Mouse (Mus musculus) bone marrow macrophage, adult 2 months (primary cell): ENCODE results near the gene Dhx34. TPM values are rescaled to one million over a fixed set of nuclear protein-coding genes. Genes with fewer than 3 reads are reported as not detected.

Experiments
- H3K27ac ChIP-seq: 2 replicates; pipeline ENCODE4 v1.5.1; 2012; ENCODE audit warnings: low read depth, low read length; ENCODE audit not compliant: insufficient read depth
- H3K4me1 ChIP-seq: 2 replicates; pipeline ENCODE4 v1.6.1; 2012; ENCODE audit warnings: low read length; ENCODE audit not compliant: control insufficient read depth, insufficient read depth
- H3K4me3 ChIP-seq: 2 replicates; pipeline ENCODE4 v1.5.1; 2012; ENCODE audit warnings: mild to moderate bottlenecking, low read length, moderate library complexity; ENCODE audit not compliant: insufficient read depth
- CTCF ChIP-seq: IDR thresholded peaks from 2 replicates; pipeline ENCODE4 v1.5.1; 2012; ENCODE audit warnings: low read depth, mild to moderate bottlenecking, low read length, moderate library complexity
- POLR2A ChIP-seq: IDR thresholded peaks from 2 replicates; pipeline ENCODE4 v1.6.1; 2012; ENCODE audit warnings: mild to moderate bottlenecking, low read depth, low read length, borderline replicate concordance
- polyA plus RNA-seq: library from polyadenylated mRNA; stranded (reverse); fragments of >200 nt; gene quantifications from 2 replicates; pipeline ENCODE4 v1.2.4, GENCODE M21; 2012; ENCODE audit not compliant: missing spikeins, insufficient read depth, insufficient read length

Gene Dhx34
- polyA plus RNA-seq, 1 experiment, result 21.3 TPM

DNA sequence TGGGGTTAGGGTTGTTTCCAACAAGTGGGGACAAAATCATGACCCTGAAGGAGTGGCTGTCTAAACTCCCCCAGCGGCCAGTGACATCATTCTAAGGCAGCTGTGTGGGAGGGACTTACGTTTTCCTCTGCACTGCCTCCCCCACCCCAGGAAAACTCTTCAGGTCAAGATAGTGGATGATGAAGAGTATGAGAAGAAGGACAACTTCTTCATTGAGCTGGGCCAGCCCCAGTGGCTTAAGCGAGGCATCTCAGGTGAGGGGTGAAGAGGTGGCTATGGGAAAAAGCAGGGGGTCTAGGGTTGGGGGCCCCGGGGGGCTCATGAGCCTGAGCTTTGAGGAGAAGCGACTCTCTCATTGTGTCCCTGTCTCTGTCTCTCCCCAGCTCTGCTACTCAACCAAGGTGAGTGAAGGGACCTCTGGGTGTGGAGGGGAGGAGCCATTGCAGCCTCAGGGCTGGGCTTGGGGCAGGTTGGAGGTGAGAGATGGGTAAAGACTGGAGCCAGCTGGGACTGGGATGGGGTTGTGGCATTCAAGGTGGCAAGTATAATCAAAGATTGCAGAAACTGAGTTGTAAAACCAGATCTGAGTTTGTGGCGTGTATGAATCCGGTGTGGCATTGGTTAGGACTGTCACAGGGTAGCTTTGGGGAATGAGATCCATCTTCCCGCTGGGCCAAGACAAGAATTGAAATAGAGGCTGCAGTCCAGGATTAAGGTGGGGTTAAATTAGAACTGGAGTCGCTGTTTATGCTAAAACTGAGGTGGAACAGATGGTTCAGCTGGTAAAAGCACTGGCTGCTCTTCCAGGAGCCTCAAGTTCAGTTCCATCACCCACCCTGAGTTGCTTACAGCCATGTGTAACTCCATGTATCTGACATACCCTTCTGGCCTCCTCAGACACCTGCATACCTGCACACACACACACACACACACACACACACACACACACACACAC lies 71.4 kb downstream of the Dhx34 start:
- H3K4me1 ChIP-seq, result peaks cover 18% of the 10 kb centered on the region
- H3K27ac ChIP-seq, result no peak overlapping the region
- no peak for TF ChIP-seq POLR2A
- no peak for TF ChIP-seq CTCF
- H3K4me3 ChIP-seq, result no peak overlapping the region

GRCm38 (mm10) chr7:16149241-16149640 lies 72.6 kb downstream of the Dhx34 start:
- H3K27ac ChIP-seq, result no peak overlapping the region
- TF ChIP-seq POLR2A (no peak), CTCF (no peak)
- H3K4me1 ChIP-seq, result peaks cover 8% of the 10 kb centered on the region
- H3K4me3 ChIP-seq, result no peak overlapping the region

DNA sequence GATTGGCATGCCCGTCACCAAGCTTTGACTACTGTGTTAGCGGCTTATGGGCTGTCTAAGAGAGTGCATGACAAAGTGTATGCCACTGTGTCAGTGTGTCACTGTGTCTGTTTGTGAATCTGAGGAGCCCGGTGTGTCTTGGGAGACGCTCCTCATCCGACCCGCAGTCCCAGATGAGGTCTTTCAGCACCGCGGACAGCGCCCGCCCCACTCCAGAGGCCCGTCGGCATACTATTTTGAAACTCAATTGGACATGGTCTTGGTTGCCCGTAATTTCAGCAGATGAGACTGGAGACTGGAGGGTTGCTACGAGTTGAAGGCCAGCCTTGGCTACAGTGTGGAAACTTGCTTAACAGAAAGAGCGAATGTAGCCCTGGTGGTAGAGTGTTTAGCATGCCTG lies 74.2 kb downstream of the Dhx34 start:
- Histone ChIP-seq H3K4me1 (peaks cover 8% of the 10 kb centered on the region), H3K27ac (no peak overlapping the region), H3K4me3 (no peak overlapping the region)
- TF ChIP-seq POLR2A (no peak), CTCF (no peak)

Other genes starting within 250 kb of the Dhx34 start
- gene Bicra, start 174.1 kb downstream of the Dhx34 start, polyA plus RNA-seq, result 22.1 and 35.5 TPM in 2 replicates
- gene Zfp541, start 160.2 kb downstream of the Dhx34 start, polyA plus RNA-seq, result 0.20 and 0.48 TPM in 2 replicates
- 187 and 189 TPM in 2 replicates for gene Napa, start 123.6 kb downstream of the Dhx34 start, polyA plus RNA-seq
- 11.8 and 13.1 TPM in 2 replicates for gene Kptn, start 102.1 kb downstream of the Dhx34 start, polyA plus RNA-seq
- gene Slc8a2, start 92.2 kb downstream of the Dhx34 start, polyA plus RNA-seq, result not detected in 2 replicates
- 16.1 and 20.3 TPM in 2 replicates for gene Meis3, start 46.9 kb downstream of the Dhx34 start, polyA plus RNA-seq
- 18.4 and 18.5 TPM in 2 replicates for gene C5ar2, start 22.1 kb upstream of the Dhx34 start, polyA plus RNA-seq
- 463 and 511 TPM in 2 replicates for gene C5ar1, start 37.5 kb upstream of the Dhx34 start, polyA plus RNA-seq
- 11.7 and 14.0 TPM in 2 replicates for gene Inafm1, start 51.6 kb upstream of the Dhx34 start, polyA plus RNA-seq
- 143 and 146 TPM in 2 replicates for gene Ccdc9, start 64.8 kb upstream of the Dhx34 start, polyA plus RNA-seq
- gene Bbc3, start 86.4 kb upstream of the Dhx34 start, polyA plus RNA-seq, result 26.6 and 27.6 TPM in 2 replicates
- 57.2 and 59.3 TPM in 2 replicates for gene Sae1, start 165.8 kb upstream of the Dhx34 start, polyA plus RNA-seq
- 30.4 and 31.9 TPM in 2 replicates for gene Zc3h4, start 178.9 kb upstream of the Dhx34 start, polyA plus RNA-seq
- gene Tmem160, start 230.7 kb upstream of the Dhx34 start, polyA plus RNA-seq, result 43.4 and 51.6 TPM in 2 replicates